Mouse (Mus musculus) hindlimb bud, embryonic 11.5 days (tissue): ENCODE results near the gene E030025P04Rik.

Experiments
- DNase-seq: peaks from one replicate; pipeline ENCODE4 v3.0.0-alpha.2; 2012; ENCODE audit warnings: low read depth, low spot score; ENCODE audit errors: extremely low spot score

The E030025P04Rik gene

GRCm38 (mm10) chr11:109144236-109144635 is at the start of gene E030025P04Rik:
Gene E030025P04Rik (minus strand): TSS chr11:109144369.
- DNase-seq: no peak

DNA sequence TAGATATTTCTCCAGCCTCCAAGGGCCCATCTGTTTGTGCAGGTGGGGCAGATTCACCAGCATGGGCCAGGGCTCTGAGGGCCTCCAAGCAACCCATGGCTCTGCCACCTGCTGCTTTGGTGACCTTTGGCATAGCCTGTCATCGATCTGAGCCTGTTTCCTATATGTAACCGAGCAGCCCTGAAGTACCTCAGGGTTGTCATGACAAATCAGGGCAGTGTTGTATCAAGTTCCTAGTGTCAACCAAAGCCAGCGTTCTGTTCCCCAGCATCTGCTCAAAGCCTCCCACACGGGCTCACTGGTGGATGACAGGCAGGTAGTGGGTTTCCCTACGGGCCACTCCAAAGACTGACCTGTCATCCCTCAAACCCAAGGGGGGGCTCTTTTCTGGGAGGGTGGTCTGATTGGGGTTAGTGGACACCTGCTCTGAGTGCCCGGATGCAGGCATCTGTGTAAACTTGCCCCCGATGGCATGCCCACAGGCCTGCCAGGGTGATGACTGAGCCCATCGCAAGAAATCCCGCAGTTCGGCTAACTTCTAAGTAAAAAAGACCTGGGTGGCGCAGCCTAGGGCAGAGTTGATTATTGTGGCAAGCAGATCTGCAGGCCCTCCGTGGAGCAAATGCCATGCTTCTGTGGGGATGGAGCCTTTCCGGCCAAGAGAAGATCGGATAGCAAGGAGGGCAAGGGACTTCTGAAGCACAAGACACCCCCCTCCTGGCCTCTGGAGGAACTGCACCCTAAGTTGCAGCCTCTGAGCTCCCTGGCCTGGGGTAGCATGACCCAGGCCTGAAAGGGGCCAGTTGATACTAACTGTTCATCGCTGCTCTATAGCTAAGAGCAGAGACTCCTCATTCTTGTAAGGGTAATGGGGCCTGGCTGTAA is 48.7 kb upstream of the E030025P04Rik start:
- peak; percentile 62 for DNase-seq

DNA sequence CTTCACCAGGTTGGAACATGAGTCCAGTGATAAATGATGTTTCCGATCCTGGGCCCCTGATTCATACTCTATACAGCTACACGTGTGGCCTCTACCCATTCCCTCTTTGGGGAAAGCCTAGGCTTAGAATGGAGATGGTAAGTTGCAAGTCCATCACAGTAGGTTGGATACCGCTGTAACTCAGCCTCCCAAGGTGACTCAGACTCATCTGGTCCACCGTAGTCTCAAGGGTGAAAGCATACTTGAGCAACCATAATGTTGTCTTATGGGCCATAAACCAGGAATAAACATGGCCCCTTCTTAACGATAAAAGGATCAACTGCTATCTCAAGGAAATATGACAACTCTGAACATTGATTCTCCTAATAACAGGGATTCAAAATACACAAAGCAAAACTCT is 44.1 kb upstream of the E030025P04Rik start:
- no peak for DNase-seq

DNA sequence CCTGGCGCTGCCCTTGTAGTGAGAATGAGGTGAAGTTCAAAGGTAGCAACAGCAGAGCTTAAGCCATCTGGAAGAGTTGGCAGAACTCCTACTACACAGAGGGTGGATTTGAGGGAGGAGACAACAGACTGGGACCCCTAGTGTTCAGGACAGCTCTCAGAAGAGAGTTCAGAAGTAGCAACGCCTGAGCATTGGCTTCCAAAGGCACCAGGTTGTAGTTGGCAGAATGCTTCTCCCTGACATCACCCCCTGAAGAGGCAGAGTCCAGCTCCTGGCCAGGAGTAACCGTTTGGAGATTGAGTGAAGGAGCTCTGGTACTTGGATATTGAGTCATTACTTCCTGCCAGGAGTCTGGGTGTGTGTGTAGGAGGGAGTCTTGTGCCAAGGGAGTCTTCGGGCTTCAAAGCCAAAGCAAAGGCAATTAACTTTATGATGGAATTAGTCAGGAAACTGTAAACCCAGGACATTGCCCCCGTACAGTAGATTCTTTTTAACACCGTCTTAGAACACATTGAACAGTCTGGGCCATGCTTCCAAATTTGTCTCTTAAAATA is 43.5 kb upstream of the E030025P04Rik start:
- no peak for DNase-seq

DNA sequence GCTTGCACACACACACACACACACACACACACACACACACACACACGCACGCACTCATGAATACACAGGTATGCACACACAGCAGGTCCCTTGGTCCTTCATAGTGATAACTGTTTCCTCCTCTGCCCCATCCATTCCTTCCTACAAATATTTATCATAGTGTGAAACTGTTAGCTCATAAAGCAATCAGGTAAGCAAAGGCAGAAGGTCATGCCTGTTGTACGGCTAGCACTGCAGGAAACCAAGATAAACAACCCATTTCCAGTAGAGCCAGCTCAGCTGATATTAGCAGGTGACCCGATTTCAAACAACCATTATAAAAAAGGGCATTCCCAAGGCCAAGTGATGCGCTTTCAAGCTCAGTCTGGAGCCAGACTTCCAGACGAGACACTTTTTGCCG is 36.9 kb upstream of the E030025P04Rik start:
- no peak for DNase-seq

GRCm38 (mm10) chr11:109180290-109180689 is 36.1 kb upstream of the E030025P04Rik start:
- no peak for DNase-seq

DNA sequence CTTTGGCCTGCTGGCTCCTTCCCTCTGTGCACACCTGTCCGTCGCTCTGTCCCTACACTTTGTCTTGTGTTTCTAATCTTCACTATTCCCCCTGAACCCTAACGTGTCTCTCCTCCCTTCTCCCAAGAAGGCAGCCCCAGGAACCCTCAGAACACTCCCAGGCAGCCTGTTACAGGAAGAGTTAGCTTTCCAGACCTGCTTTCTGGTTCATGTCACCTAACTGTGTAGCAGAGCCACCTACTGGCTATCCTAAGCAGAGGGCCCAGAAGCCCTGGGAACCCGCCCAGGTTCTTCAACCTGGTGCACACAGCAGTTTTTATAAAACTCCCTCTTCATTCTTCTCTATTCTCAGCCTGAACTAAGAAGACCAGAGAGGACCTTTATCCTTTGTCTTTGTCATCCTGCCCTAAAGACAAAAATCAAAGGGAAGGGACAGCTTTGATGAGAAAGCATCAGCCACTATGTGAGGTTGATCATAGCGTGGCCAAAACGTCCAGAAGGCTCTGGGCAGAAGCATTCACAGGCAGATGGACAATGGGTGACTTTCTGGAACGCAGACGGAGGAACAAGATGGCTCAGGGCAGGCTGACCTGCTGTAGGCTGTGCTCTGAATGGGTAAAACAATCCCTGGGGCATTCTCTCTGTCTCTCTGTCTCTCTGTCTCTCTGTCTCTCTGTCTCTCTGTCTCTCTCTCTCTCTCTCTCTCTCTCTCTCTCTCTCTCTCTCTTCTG is 34.8 kb upstream of the E030025P04Rik start:
- DNase-seq: no peak

DNA sequence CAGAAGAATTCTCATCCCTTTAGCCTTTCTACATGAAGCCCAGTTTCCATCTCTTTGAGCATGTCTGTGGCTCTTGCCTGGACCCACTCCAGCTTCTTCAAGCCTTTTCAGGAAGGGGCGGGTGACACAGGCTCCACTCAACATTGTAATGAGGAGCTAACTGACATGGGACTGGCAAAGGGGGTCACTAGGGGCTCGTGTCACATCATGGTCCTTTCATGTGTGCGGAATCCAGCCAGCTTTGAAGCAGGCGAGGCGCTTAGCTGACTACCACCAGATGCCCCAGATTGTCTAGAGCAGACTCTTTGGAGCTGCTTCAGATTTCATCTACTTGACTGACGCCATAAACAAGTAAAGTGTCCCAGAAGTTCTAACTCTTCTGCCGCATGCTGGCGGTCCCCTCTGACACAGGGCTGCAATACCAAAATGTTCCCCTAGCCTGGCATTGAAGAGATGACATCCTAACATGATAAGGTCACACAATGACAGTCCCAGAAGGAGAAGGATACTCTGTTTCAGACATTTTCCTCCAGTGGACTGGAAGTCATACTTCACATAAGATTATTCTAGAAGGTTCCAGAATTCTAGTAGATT is 31.3 kb upstream of the E030025P04Rik start:
- no peak for DNase-seq

- DNase-seq: no peak
These were observed 28.1 kb upstream of the E030025P04Rik start for GRCm38 (mm10) chr11:109172224-109172623.

DNA sequence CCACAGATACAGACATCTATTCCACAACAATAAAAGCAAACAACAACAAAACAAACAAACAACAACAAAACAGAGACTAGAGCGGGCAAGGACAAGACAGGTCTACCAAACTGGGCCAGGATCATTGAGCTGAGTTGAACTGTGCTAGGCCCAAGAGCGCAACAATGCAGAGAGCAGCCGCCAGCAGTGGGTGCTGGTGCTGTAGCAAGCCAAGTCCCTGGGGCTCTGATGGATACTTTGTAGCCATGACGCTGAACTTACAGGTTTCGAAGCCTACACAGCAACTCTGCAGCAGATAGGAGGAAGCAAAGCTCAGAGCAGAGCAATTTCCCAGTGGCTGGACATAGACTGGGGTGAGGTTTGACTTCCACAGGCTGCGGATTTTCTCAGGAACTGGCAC is 26.6 kb upstream of the E030025P04Rik start:
- DNase-seq: no peak

DNA sequence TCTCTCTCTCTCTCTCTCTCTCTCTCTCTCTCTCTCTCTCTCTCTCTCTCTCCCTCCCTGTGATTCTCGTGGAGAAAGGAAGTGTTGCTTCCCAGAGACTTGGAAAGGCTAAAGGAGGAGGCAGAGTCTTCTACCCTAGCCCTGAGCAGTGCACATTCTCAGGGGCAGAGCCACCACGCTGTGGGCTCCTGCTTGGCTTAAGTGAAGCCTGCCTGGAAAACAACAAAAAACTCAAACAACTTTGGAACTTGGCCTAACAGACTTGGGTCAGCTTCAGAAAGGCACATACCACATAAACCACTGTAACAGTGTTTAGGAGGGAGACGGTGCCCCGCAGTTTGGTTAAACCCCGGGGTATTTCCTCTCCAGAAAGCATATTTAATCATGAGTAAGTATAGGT is 13.5 kb upstream of the E030025P04Rik start:
- DNase-seq: no peak

GRCm38 (mm10) chr11:109144890-109145341 is 747 bp upstream of the E030025P04Rik start:
- DNase-seq: peak; percentile 28

DNA sequence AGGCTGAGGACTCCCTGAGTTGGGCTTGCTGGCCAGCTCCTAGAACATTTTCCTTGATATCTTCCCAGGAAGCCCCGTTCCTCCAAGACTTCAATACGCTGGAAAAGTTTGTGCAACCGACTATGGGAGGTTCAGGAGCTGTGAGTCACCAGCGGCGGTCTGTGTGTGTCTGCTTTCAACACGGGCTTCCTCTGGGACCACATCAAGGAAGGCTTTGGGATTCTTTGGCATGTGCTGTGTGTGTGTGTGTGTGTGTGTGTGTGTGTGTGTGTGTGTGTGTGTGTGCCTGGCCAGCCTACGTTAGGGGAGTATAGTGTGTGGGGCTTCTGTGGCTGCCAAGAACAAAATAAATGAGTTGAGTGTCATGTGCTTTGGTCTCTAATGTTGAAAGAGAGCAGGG is 17.7 kb downstream of the E030025P04Rik start:
- no peak for DNase-seq

DNA sequence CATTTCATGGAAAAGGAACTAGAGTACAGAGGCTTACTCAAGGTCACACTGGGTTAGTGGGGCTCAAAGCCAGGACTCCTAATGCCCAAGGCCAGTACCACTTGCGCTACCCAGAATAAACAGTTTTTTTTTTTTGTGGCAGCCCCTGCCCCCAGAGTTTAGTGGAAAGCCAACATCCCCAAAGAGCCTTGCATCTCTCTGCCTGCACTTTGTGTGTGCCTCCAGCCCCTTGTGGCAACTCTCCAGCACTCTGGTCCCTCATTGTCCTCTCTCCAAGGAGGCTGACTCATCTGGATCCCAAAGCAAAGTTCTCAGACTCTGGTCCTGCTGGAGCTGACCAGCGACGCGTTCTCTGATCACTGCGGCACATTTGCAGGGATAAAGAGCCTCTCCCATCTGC is 18.7 kb downstream of the E030025P04Rik start:
- DNase-seq: no peak

GRCm38 (mm10) chr11:109124284-109124683 is 19.9 kb downstream of the E030025P04Rik start:
- no peak for DNase-seq

DNA sequence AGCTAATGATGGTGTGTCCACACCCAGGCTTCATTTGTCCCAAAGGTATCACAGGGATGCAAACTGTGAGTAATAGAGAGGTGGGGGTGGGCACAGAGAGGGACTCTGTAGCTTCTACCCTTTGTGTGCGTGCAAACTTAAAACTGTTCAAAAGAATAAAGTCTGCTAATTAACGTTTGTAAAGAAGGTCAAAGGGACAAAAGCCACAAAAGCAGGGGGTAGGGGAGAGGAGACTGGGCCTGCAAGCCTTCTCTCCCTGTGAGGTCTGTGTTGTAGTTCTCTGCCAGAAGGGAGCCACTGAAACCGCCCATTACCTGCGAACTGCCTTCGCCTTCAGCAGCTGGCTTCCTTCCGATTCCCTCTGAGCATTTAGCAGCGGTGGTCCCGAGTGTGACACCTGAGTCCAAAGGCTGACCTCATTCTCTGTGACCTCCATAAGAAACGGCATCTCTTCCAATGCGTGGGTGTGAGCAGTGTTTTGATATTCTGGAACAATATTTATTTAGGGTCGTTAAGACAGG is 34.3 kb downstream of the E030025P04Rik start:
- no peak for DNase-seq

GRCm38 (mm10) chr11:109109056-109109455 is 35.1 kb downstream of the E030025P04Rik start:
- DNase-seq: no peak

- DNase-seq: no peak
These were observed 36.5 kb downstream of the E030025P04Rik start for GRCm38 (mm10) chr11:109107518-109108205.

DNA sequence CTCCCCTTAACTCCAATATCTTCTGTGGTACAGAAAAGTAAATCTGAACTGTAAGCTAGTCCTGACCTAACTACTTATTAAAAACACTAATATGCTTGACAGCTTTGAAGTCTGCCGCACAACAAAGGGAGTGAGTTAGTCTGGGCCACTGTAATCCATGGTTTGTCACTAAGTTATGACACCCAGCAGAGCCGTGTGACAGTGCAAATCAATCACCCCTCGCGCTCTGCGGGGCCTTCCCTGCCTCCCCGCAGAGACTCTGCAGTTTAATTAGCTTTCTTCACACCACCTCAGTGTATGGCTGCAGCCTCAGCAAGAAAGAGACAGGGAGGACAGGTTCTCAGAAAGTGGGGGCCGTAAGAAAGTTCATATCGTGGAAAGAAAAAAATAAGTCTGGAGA is 37.4 kb downstream of the E030025P04Rik start:
- DNase-seq: no peak

GRCm38 (mm10) chr11:109106181-109106580 is 38.0 kb downstream of the E030025P04Rik start:
- no peak for DNase-seq
